Mouse (Mus musculus) myocyte (in vitro differentiated cells): ENCODE data around the gene Acbd6. TPM values are rescaled to one million over a fixed set of nuclear protein-coding genes. Genes with fewer than 3 reads are reported as not detected.

Experiments
- H3K27me3 ChIP-seq: one replicate; pipeline ENCODE4 v1.6.1; 2011; ENCODE audit not compliant: control insufficient read depth, insufficient read depth, insufficient read length
- H3K36me3 ChIP-seq: one replicate; pipeline ENCODE4 v1.6.1; 2011; ENCODE audit not compliant: control insufficient read depth, insufficient read depth
- H3K4me2 ChIP-seq: one replicate; pipeline ENCODE4 v1.6.1; 2011; ENCODE audit warnings: low read depth, control low read depth
- H3K4me3 ChIP-seq: one replicate; pipeline ENCODE4 v1.5.1; 2011; ENCODE audit warnings: mild to moderate bottlenecking, control low read depth, moderate library complexity
- H3K79me2 ChIP-seq: one replicate; pipeline ENCODE4 v1.6.1; 2011; ENCODE audit not compliant: control insufficient read depth, insufficient read depth
- H3ac ChIP-seq: one replicate; pipeline ENCODE4 v1.6.1; 2011; ENCODE audit not compliant: control insufficient read depth, insufficient read length
- CEBPB ChIP-seq: IDR thresholded peaks from 2 replicates; pipeline ENCODE4 v1.6.1; 2011; ENCODE audit warnings: mild to moderate bottlenecking, moderate library complexity; ENCODE audit not compliant: poor library complexity, insufficient read depth, severe bottlenecking
- E2F4 ChIP-seq: IDR thresholded peaks from one replicate; pipeline ENCODE4 v1.6.1; 2011; ENCODE audit warnings: mild to moderate bottlenecking, control low read depth, moderate library complexity; ENCODE audit not compliant: insufficient read depth
- MAX ChIP-seq: IDR thresholded peaks from one replicate; pipeline ENCODE4 v1.6.1; 2011; ENCODE audit warnings: low read depth, mild to moderate bottlenecking, control low read depth
- MYOD1 ChIP-seq, 3 experiments: IDR thresholded peaks; one replicate each; pipeline ENCODE4 v1.6.1; 2011; ENCODE audit warnings: control low read depth in 2 of 3, low read depth in 2 of 3, mild to moderate bottlenecking in 2 of 3, moderate library complexity in 1 of 3; ENCODE audit not compliant: insufficient read length in 2 of 3, control insufficient read depth in 1 of 3
- MYOG ChIP-seq, 3 experiments: IDR thresholded peaks; one replicate each; pipeline ENCODE4 v1.6.1; 2011; ENCODE audit warnings: control low read depth in 2 of 3, low read depth in 2 of 3, mild to moderate bottlenecking in 2 of 3; ENCODE audit not compliant: insufficient read length in 2 of 3, control insufficient read depth in 1 of 3, insufficient read depth in 1 of 3
- POLR2A ChIP-seq: IDR thresholded peaks from one replicate; pipeline ENCODE4 v1.6.1; 2011; ENCODE audit warnings: low read depth, mild to moderate bottlenecking, control low read depth, moderate library complexity; ENCODE audit not compliant: insufficient read length
- POLR2AphosphoS2 ChIP-seq: IDR thresholded peaks from one replicate; pipeline ENCODE4 v1.6.1; 2011; ENCODE audit warnings: low read depth, control low read depth; ENCODE audit not compliant: insufficient read length
- REST ChIP-seq: IDR thresholded peaks from one replicate; pipeline ENCODE4 v1.6.1; 2011; ENCODE audit warnings: mild to moderate bottlenecking, control low read depth, moderate library complexity; ENCODE audit not compliant: insufficient read depth, insufficient read length
- SRF ChIP-seq: IDR thresholded peaks from one replicate; pipeline ENCODE4 v1.6.1; 2011; ENCODE audit warnings: low read depth; ENCODE audit not compliant: control insufficient read depth, insufficient read length
- TCF12 ChIP-seq: IDR thresholded peaks from one replicate; pipeline ENCODE4 v1.6.1; 2011; ENCODE audit warnings: mild to moderate bottlenecking, control low read depth; ENCODE audit not compliant: poor library complexity, insufficient read depth, severe bottlenecking
- TCF3 ChIP-seq: IDR thresholded peaks from one replicate; pipeline ENCODE4 v1.6.1; 2011; ENCODE audit warnings: low read depth, control low read depth; ENCODE audit not compliant: insufficient read length
- USF1 ChIP-seq: IDR thresholded peaks from one replicate; pipeline ENCODE4 v1.6.1; 2011; ENCODE audit warnings: low read depth, mild to moderate bottlenecking, control low read depth, moderate library complexity
- polyA plus RNA-seq: library from polyadenylated mRNA; unstranded; fragments of >200 nt; fragmentation: generic; extraction: Trizol; gene quantifications from one replicate; pipeline ENCODE4 v1.2.1, GENCODE M21; 2012; ENCODE audit warnings: missing spikeins

Gene Acbd6
- polyA plus RNA-seq, 1 experiment = 124 TPM

- TF ChIP-seq POLR2A (no peak), REST (no peak), MYOG (IDR thresholded peaks at IDR 0.05; ENCODE audit: control insufficient read depth in 1 of 3, insufficient read depth in 1 of 3, insufficient read length in 2 of 3, low read depth in 2 of 3) (no peak), E2F4 (no peak), TCF3 (no peak)
- Histone ChIP-seq H3K36me3 (no peaks in the 10 kb centered on the region), H3K4me3 (no peak overlapping the region), H3K27me3 (no peaks in the 10 kb centered on the region), H3K4me2 (no peak overlapping the region), H3K79me2 (no peaks in the 10 kb centered on the region), H3ac (no peak overlapping the region)
Measured at GRCm38 (mm10) chr1:155606156-155606531, 48.2 kb downstream of the Acbd6 start.

GRCm38 (mm10) chr1:155608524-155608923 lies 50.6 kb downstream of the Acbd6 start:
- H3K4me3 ChIP-seq = no peak overlapping the region
- H3K4me2 ChIP-seq = no peak overlapping the region
- H3K79me2 ChIP-seq = no peaks in the 10 kb centered on the region
- H3K27me3 ChIP-seq = no peaks in the 10 kb centered on the region
- TF ChIP-seq TCF12 (no peak), CEBPB (no peak), MYOG (IDR thresholded peaks at IDR 0.05; ENCODE audit: control insufficient read depth in 1 of 3, insufficient read depth in 1 of 3, insufficient read length in 2 of 3, low read depth in 2 of 3) (no peak), POLR2AphosphoS2 (no peak), TCF3 (no peak), MAX (no peak), USF1 (no peak), REST (no peak), POLR2A (no peak)
- no peak overlapping the region for H3ac ChIP-seq
- no peaks in the 10 kb centered on the region for H3K36me3 ChIP-seq

GRCm38 (mm10) chr1:155614426-155614825 lies 56.5 kb downstream of the Acbd6 start:
- no peak overlapping the region for H3ac ChIP-seq
- no peak for TF ChIP-seq TCF12
- no peak for TF ChIP-seq USF1
- TF ChIP-seq MYOG (IDR thresholded peaks at IDR 0.05; ENCODE audit: control insufficient read depth in 1 of 3, insufficient read depth in 1 of 3, insufficient read length in 2 of 3, low read depth in 2 of 3) = no peak
- no peak for TF ChIP-seq TCF3
- no peak for TF ChIP-seq E2F4
- no peak for TF ChIP-seq SRF
- no peak for TF ChIP-seq MYOD1 (IDR thresholded peaks at IDR 0.05; ENCODE audit: control insufficient read depth in 1 of 3, insufficient read length in 2 of 3, low read depth in 2 of 3)
- TF ChIP-seq POLR2A = no peak
- TF ChIP-seq CEBPB = no peak
- TF ChIP-seq MAX = no peak
- TF ChIP-seq REST = no peak
- TF ChIP-seq POLR2AphosphoS2 = no peak
- H3K36me3 ChIP-seq = no peaks in the 10 kb centered on the region
- H3K4me2 ChIP-seq = no peak overlapping the region
- no peak overlapping the region for H3K4me3 ChIP-seq
- no peaks in the 10 kb centered on the region for H3K79me2 ChIP-seq
- H3K27me3 ChIP-seq = no peaks in the 10 kb centered on the region

GRCm38 (mm10) chr1:155621075-155621474 lies 63.2 kb downstream of the Acbd6 start:
- H3K36me3 ChIP-seq = peaks cover 6% of the 10 kb centered on the region
- no peaks in the 10 kb centered on the region for H3K79me2 ChIP-seq
- no peaks in the 10 kb centered on the region for H3K27me3 ChIP-seq
- no peak for TF ChIP-seq MYOG (IDR thresholded peaks at IDR 0.05; ENCODE audit: control insufficient read depth in 1 of 3, insufficient read depth in 1 of 3, insufficient read length in 2 of 3, low read depth in 2 of 3)
- H3K4me3 ChIP-seq = no peak overlapping the region
- H3ac ChIP-seq = no peak overlapping the region
- no peak overlapping the region for H3K4me2 ChIP-seq

- no peaks in the 10 kb centered on the region for H3K27me3 ChIP-seq
- no peak overlapping the region for H3K4me3 ChIP-seq
- peaks cover 9% of the 10 kb centered on the region for H3K36me3 ChIP-seq
- TF ChIP-seq USF1 (no peak), CEBPB (no peak), E2F4 (no peak), POLR2A (no peak), REST (no peak), TCF3 (no peak), SRF (no peak), MYOD1 (IDR thresholded peaks at IDR 0.05; ENCODE audit: control insufficient read depth in 1 of 3, insufficient read length in 2 of 3, low read depth in 2 of 3) (no peak), MYOG (IDR thresholded peaks at IDR 0.05; ENCODE audit: control insufficient read depth in 1 of 3, insufficient read depth in 1 of 3, insufficient read length in 2 of 3, low read depth in 2 of 3) (no peak), TCF12 (no peak), MAX (no peak), POLR2AphosphoS2 (no peak)
- H3K4me2 ChIP-seq = no peak overlapping the region
- H3K79me2 ChIP-seq = no peaks in the 10 kb centered on the region
- no peak overlapping the region for H3ac ChIP-seq
Measured at GRCm38 (mm10) chr1:155623192-155623591, 65.3 kb downstream of the Acbd6 start.
